Mouse (Mus musculus) forebrain, embryonic 13.5 days (tissue): Measurements from ENCODE around the gene Ttc17. TPM values are rescaled to one million over a fixed set of nuclear protein-coding genes. Genes with fewer than 3 reads are reported as not detected.
A peak's percentile ranks its signal among the peaks of the same experiment; 100 is the strongest.
"Not testable (repeated sequence)": the region's sequence is repeated elsewhere in the genome, so short reads cannot be mapped to it uniquely, and the experiment has no call there.

Experiments
- ATAC-seq: fragments of 200-750 bp; cut with Nextera tagmentation; 2 replicates; pipeline ENCODE4 v1.8.0; 2017
- H3K27ac ChIP-seq: fragments of 300-500 bp; sonication (generic); 2 replicates; pipeline ENCODE4 v1.5.1; 2015; ENCODE audit warnings: inconsistent platforms, mild to moderate bottlenecking, moderate library complexity
- H3K27me3 ChIP-seq: fragments of 300-500 bp; sonication (generic); 2 replicates; pipeline ENCODE4 v1.6.1; 2015; ENCODE audit warnings: mild to moderate bottlenecking, inconsistent platforms
- H3K36me3 ChIP-seq: fragments of 300-500 bp; sonication (generic); 2 replicates; pipeline ENCODE4 v1.6.1; 2015; ENCODE audit warnings: mild to moderate bottlenecking, inconsistent platforms; ENCODE audit not compliant: poor library complexity, severe bottlenecking
- H3K4me1 ChIP-seq: fragments of 300-500 bp; sonication (generic); 2 replicates; pipeline ENCODE4 v1.6.1; 2015; ENCODE audit warnings: inconsistent platforms
- H3K4me2 ChIP-seq: fragments of 300-500 bp; sonication (generic); 2 replicates; pipeline ENCODE4 v1.6.1; 2015; ENCODE audit warnings: inconsistent platforms, mild to moderate bottlenecking, moderate library complexity
- H3K4me3 ChIP-seq: fragments of 300-500 bp; sonication (generic); 2 replicates; pipeline ENCODE4 v1.5.1; 2015; ENCODE audit warnings: mild to moderate bottlenecking, inconsistent platforms
- H3K9ac ChIP-seq: fragments of 300-500 bp; sonication (generic); 2 replicates; pipeline ENCODE4 v1.6.1; 2015; ENCODE audit warnings: mild to moderate bottlenecking, inconsistent platforms
- H3K9me3 ChIP-seq: fragments of 300-500 bp; sonication (generic); replicated peaks from 2 replicates; pipeline ENCODE4 v1.6.1; 2016; ENCODE audit warnings: inconsistent platforms
- WGBS: fragments of 180-500 bp; shearing (Covaris S2); methylation state at CpG from one replicate; pipeline ENCODE4 v1.1.7; 2015; 5-methylcytosine and 5-hydroxymethylcytosine counted together
- polyA plus RNA-seq: library from polyadenylated mRNA; unstranded; fragments of >200 nt; fragmentation: Nextera tagmentation; extraction: Ambion mirVana; gene quantifications from 2 replicates; pipeline ENCODE4 v1.2.1, GENCODE M21; 2015

Gene Ttc17
- polyA plus RNA-seq, 1 experiment from 2014 or later, result 17.0 TPM

- no peak overlapping the region for H3K4me2 ChIP-seq
- H3K27ac ChIP-seq, result no peak overlapping the region
- no peaks in the 10 kb centered on the region for H3K27me3 ChIP-seq
- no peak overlapping the region for H3K9ac ChIP-seq
- WGBS, result 91% methylated on average over 7 of the region's 7 CpGs
- no peak overlapping the region for H3K4me3 ChIP-seq
- peaks cover 35% of the 10 kb centered on the region for H3K4me1 ChIP-seq
- H3K9me3 ChIP-seq, result no peaks in the 10 kb centered on the region
- no peak for ATAC-seq
- no peaks in the 10 kb centered on the region for H3K36me3 ChIP-seq
Observed at GRCm38 (mm10) chr2:94402096-94402495, 4.4 kb downstream of the Ttc17 start.

GRCm38 (mm10) chr2:94401006-94401405, 5.5 kb downstream of the Ttc17 start:
- no peaks in the 10 kb centered on the region for H3K27me3 ChIP-seq
- no peaks in the 10 kb centered on the region for H3K9me3 ChIP-seq
- ATAC-seq, result no peak
- WGBS, result 86% methylated on average over 3 of the region's 3 CpGs
- H3K4me3 ChIP-seq, result no peak overlapping the region
- H3K4me1 ChIP-seq, result peaks cover 34% of the 10 kb centered on the region
- H3K27ac ChIP-seq, result no peak overlapping the region
- H3K9ac ChIP-seq, result no peak overlapping the region
- H3K36me3 ChIP-seq, result no peaks in the 10 kb centered on the region
- H3K4me2 ChIP-seq, result no peak overlapping the region

GRCm38 (mm10) chr2:94398138-94398970, 8.1 kb downstream of the Ttc17 start:
- peak; percentile 88 for ATAC-seq
- Histone ChIP-seq H3K9me3 (no peaks in the 10 kb centered on the region), H3K9ac (no peak overlapping the region), H3K4me3 (no peak overlapping the region), H3K4me1 (peaks cover 17% of the 10 kb centered on the region), H3K4me2 (no peak overlapping the region), H3K27ac (0 out of 2 replicates have a peak overlapping the region, but pooled peaks have one; percentile 21), H3K27me3 (no peaks in the 10 kb centered on the region), H3K36me3 (no peaks in the 10 kb centered on the region)
- WGBS, result 75% methylated on average over 8 of the region's 8 CpGs

- H3K9ac ChIP-seq, result no peak overlapping the region
- peaks cover 17% of the 10 kb centered on the region for H3K4me1 ChIP-seq
- no peak overlapping the region for H3K4me2 ChIP-seq
- WGBS, result 90% methylated on average over 5 of the region's 5 CpGs
- 0 out of 2 replicates have a peak, but pooled peaks cover 4% of the 10 kb centered on the region for H3K36me3 ChIP-seq
- H3K27ac ChIP-seq, result no peak overlapping the region
- no peaks in the 10 kb centered on the region for H3K27me3 ChIP-seq
- ATAC-seq, result no peak
- no peaks in the 10 kb centered on the region for H3K9me3 ChIP-seq
- H3K4me3 ChIP-seq, result no peak overlapping the region
Observed at GRCm38 (mm10) chr2:94397453-94397852, 9.0 kb downstream of the Ttc17 start.

- no peak overlapping the region for H3K27ac ChIP-seq
- no peaks in the 10 kb centered on the region for H3K9me3 ChIP-seq
- WGBS, result 93% methylated on average over 5 of the region's 5 CpGs
- no peaks in the 10 kb centered on the region for H3K27me3 ChIP-seq
- no peak for ATAC-seq
- H3K36me3 ChIP-seq, result peaks cover 6% of the 10 kb centered on the region; the same call in 1 of the 2 replicates
- H3K4me3 ChIP-seq, result no peak overlapping the region
- no peak overlapping the region for H3K4me2 ChIP-seq
- H3K4me1 ChIP-seq, result peaks cover 17% of the 10 kb centered on the region
- no peak overlapping the region for H3K9ac ChIP-seq
Observed at GRCm38 (mm10) chr2:94396325-94396724, 10.2 kb downstream of the Ttc17 start.

GRCm38 (mm10) chr2:94391127-94391526, 15.4 kb downstream of the Ttc17 start:
- H3K9me3 ChIP-seq, ATAC-seq, H3K36me3 ChIP-seq, H3K4me1 ChIP-seq, H3K27ac ChIP-seq, H3K27me3 ChIP-seq, H3K9ac ChIP-seq, H3K4me3 ChIP-seq, H3K4me2 ChIP-seq: not testable (repeated sequence)
- WGBS, result 92% methylated on average over 12 of the region's 12 CpGs

- peaks cover 25% of the 10 kb centered on the region for H3K36me3 ChIP-seq
- no peaks in the 10 kb centered on the region for H3K27me3 ChIP-seq
- no peak overlapping the region for H3K4me3 ChIP-seq
- no peaks in the 10 kb centered on the region for H3K9me3 ChIP-seq
- ATAC-seq, result no peak
- H3K9ac ChIP-seq, result no peak overlapping the region
- H3K4me2 ChIP-seq, result no peak overlapping the region
- WGBS, result 93% methylated on average over 9 of the region's 9 CpGs
- H3K4me1 ChIP-seq, result no peaks in the 10 kb centered on the region
- no peak overlapping the region for H3K27ac ChIP-seq
Observed at GRCm38 (mm10) chr2:94389000-94389399, 17.5 kb downstream of the Ttc17 start.

GRCm38 (mm10) chr2:94387846-94388245, 18.6 kb downstream of the Ttc17 start:
- Histone ChIP-seq H3K27me3 (no peaks in the 10 kb centered on the region), H3K9me3 (no peaks in the 10 kb centered on the region), H3K4me1 (no peaks in the 10 kb centered on the region), H3K9ac (no peak overlapping the region), H3K4me2 (no peak overlapping the region), H3K4me3 (no peak overlapping the region), H3K27ac (no peak overlapping the region), H3K36me3 (peaks cover 32% of the 10 kb centered on the region)
- ATAC-seq, result no peak
- 98% methylated on average over 5 of the region's 5 CpGs for WGBS

- not testable (repeated sequence) for H3K9ac ChIP-seq
- WGBS, result 90% methylated on average over 10 of the region's 10 CpGs
Observed at GRCm38 (mm10) chr2:94384483-94384882, 22.0 kb downstream of the Ttc17 start.

GRCm38 (mm10) chr2:94381057-94381647, 25.3 kb downstream of the Ttc17 start:
- Histone ChIP-seq H3K4me2 (no peak overlapping the region), H3K36me3 (peaks cover 58% of the 10 kb centered on the region), H3K4me1 (no peaks in the 10 kb centered on the region), H3K9me3 (no peaks in the 10 kb centered on the region), H3K4me3 (no peak overlapping the region), H3K27ac (no peak overlapping the region), H3K27me3 (no peaks in the 10 kb centered on the region), H3K9ac (no peak overlapping the region)
- no peak for ATAC-seq
- WGBS, result 83% methylated on average over 2 of the region's 2 CpGs

More at GRCm38 (mm10) chr2:94384483-94384882, 22.0 kb downstream of the Ttc17 start:
- H3K9me3 ChIP-seq, H3K4me2 ChIP-seq, ATAC-seq, H3K4me1 ChIP-seq, H3K27ac ChIP-seq, H3K27me3 ChIP-seq, H3K4me3 ChIP-seq: not testable (repeated sequence)
- H3K36me3 ChIP-seq, result peaks cover 40% of the 10 kb centered on the region

- Histone ChIP-seq H3K9me3 (no peaks in the 10 kb centered on the region), H3K27ac (no peak overlapping the region), H3K36me3 (peaks cover 65% of the 10 kb centered on the region), H3K4me2 (no peak overlapping the region), H3K4me1 (no peaks in the 10 kb centered on the region), H3K9ac (no peak overlapping the region), H3K27me3 (no peaks in the 10 kb centered on the region), H3K4me3 (no peak overlapping the region)
- whole genome bisulfite sequencing, result 86% methylated on average over 11 of the region's 11 CpGs
- ATAC-seq, result no peak
Observed at GRCm38 (mm10) chr2:94378678-94379077, 27.8 kb downstream of the Ttc17 start.

GRCm38 (mm10) chr2:94371093-94371492, 35.4 kb downstream of the Ttc17 start:
- no peak for ATAC-seq
- Histone ChIP-seq H3K27ac (no peak overlapping the region), H3K4me2 (no peak overlapping the region), H3K9ac (no peak overlapping the region), H3K4me1 (no peaks in the 10 kb centered on the region), H3K4me3 (no peak overlapping the region), H3K9me3 (no peaks in the 10 kb centered on the region), H3K27me3 (no peaks in the 10 kb centered on the region), H3K36me3 (peaks cover 79% of the 10 kb centered on the region)
- 89% methylated on average over 6 of the region's 6 CpGs for WGBS
